Mouse (Mus musculus) ES-Bruce4 (cell line): ENCODE measurements around the gene Gm17349.

Source experiments
- CTCF ChIP-seq: IDR thresholded peaks from one replicate; pipeline ENCODE4 v1.8.1; 2011; ENCODE audit warnings: low read depth, low read length
- EP300 ChIP-seq: IDR thresholded peaks from 2 replicates; pipeline ENCODE4 v1.6.1; 2011; ENCODE audit warnings: low read depth, low read length; ENCODE audit not compliant: insufficient read depth

- TF ChIP-seq CTCF: no peak
- TF ChIP-seq EP300: no peak
Measured at GRCm38 (mm10) chr15:99703104-99703503, 2.2 kb downstream of the Gm17349 start.
